Mouse (Mus musculus) hematopoietic stem cell, adult 5-6 weeks (primary cell): ENCODE results near the gene Chchd5. TPM values are rescaled to one million over a fixed set of nuclear protein-coding genes. Genes with fewer than 3 reads are reported as not detected.

Experiments
- ATAC-seq, 2 experiments: fragments of 125-278 bp in 1 of 2; replicated peaks in 1 of 2; 2 replicates each; pipeline ENCODE4 v1.8.0; 2016 to 2017; ENCODE audit warnings: inconsistent platforms in 2 of 2, mild to moderate bottlenecking in 2 of 2, moderate number of reproducible peaks in 2 of 2, low read depth in 1 of 2, moderate TSS enrichment in 1 of 2; ENCODE audit not compliant: low FRiP score in 2 of 2, poor library complexity in 2 of 2, severe bottlenecking in 2 of 2, insufficient read depth in 1 of 2, low TSS enrichment in 1 of 2
- total RNA-seq: library from RNA; stranded (forward); fragments of 172-1452, 232-1000 nt; gene quantifications from 2 replicates; pipeline ENCODE4 v1.2.3, GENCODE M21; 2017

The Chchd5 gene
- total RNA-seq, 1 experiment from 2014 or later = 15.5 TPM

GRCm38 (mm10) chr2:129133006-129133805 lies 3.7 kb downstream of the Chchd5 start:
- ATAC-seq = no peak

DNA sequence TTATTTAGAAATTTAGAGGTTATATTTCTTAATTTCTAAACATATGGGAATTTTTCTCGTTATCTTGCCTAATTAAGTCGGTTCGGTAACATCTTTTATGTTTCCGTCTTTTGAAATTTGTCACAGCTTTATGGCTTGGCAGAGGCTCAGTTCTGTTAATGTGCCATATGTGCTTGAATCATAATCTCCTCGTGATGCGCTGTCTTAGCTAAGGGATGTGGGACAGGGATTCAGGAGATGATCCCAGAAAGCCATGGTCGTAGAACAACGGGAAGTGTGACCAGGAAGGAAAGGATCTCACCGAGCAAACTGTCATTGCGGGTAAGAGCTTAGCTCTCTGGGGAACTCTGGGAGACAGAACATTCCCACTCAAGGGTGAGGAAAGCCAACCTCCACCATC lies 10.4 kb downstream of the Chchd5 start:
- no peak for ATAC-seq

- ATAC-seq = no peak
Measured at GRCm38 (mm10) chr2:129148836-129149235, 19.3 kb downstream of the Chchd5 start.

- no peak for ATAC-seq
Measured at GRCm38 (mm10) chr2:129150386-129150785, 20.9 kb downstream of the Chchd5 start.

GRCm38 (mm10) chr2:129151111-129151510 lies 21.6 kb downstream of the Chchd5 start:
- no peak for ATAC-seq

DNA sequence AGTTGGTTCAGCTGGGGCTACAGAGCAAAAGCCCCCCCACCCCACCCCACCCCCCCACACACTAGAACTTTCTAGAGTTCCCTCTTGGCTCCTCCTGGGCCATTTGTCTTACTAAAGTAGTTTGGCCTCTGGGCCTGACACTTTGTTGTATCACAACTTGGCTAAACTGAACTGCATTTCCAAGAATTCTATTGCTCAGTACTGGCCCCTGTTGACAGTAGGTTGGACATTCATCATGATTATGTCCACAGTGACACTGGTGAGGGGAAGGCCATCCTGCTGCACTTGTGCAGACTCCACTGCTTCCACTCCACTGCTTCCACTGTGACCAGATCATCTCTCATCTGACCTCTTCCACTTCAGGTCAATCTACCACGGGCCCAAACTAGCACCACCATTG lies 23.3 kb downstream of the Chchd5 start:
- ATAC-seq = no peak

- ATAC-seq = no peak
Measured at GRCm38 (mm10) chr2:129164815-129165214, 35.3 kb downstream of the Chchd5 start.

GRCm38 (mm10) chr2:129166466-129167463 lies 37.3 kb downstream of the Chchd5 start:
- ATAC-seq = no peak

DNA sequence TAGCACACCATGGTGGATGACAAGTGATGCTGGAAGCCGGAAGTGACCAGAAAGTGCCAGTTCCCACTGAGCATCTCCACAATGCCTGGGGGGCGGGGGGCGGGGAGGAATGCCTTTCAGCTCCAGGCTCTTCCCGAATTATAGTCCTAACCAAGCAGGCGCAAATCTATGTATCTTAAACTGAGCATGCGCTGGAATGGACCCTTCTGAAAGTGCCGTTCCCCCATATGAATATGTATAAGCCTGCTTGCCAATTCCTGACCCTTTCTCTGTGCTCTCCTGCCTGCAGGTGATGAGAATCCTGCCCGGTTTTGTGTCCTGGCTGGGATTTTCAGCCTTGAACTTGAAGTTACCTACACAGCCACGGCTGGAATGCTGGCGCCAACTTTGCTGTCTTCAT lies 43.9 kb downstream of the Chchd5 start:
- ATAC-seq = no peak

- peak; percentile 51 to 77 for ATAC-seq
Measured at GRCm38 (mm10) chr2:129174474-129174873, 45.0 kb downstream of the Chchd5 start.

GRCm38 (mm10) chr2:129175636-129176035 lies 46.1 kb downstream of the Chchd5 start:
- peak; percentile 40 to 45 for ATAC-seq

DNA sequence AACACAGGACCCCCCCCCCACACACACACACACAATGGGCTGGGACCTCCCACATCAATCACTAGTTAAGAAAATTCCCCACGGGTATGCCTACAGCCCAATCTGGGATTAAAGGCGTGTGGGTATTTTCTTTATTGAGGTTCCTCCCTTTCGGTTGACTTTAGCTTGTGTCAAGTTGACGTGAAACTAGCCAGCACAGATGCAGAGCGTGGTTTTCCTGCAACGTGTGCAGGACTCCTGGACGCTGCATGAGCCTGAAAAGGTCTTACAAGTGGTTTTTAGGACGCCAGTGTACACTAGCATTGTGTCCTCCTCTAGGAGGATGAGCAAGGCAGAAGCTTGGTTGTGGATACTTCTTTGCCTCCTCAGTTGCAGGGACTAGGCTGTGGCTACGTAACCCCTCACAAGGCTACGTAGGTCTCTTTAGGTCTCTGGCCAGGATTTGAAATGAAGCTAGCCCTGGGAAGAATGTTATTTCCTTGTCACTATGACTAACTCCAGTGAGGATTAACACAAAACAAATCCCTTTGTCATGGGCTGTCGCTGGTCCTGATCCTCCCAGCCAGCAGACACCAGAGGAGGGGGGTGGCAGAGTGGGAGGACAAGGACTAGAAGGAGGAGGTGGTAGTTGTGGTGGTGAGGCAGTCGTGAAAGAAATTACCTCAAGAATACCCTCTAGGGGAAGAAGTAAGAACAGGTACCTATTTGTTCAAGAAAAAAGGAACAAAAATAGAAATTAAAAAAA lies 47.3 kb downstream of the Chchd5 start:
- ATAC-seq = no peak

DNA sequence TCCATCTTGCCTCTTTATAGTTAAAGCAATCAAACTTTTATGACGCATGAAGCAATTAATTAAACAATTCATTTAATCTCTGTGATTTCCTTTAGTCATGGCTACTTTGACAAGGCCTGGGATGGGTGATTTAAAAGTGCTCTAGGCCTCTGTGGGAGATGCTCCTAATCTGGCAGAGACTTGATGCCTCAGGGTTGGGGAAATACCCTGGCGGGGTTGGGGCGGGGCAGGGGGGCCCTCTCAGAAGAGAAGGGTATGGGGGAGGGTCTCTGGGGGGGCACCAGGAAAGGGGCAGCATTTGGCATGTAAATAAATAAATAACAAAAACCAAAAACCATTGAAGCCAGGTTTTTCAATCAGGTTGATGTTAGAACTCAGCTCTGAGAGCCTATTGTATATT lies 48.2 kb downstream of the Chchd5 start:
- ATAC-seq = no peak

DNA sequence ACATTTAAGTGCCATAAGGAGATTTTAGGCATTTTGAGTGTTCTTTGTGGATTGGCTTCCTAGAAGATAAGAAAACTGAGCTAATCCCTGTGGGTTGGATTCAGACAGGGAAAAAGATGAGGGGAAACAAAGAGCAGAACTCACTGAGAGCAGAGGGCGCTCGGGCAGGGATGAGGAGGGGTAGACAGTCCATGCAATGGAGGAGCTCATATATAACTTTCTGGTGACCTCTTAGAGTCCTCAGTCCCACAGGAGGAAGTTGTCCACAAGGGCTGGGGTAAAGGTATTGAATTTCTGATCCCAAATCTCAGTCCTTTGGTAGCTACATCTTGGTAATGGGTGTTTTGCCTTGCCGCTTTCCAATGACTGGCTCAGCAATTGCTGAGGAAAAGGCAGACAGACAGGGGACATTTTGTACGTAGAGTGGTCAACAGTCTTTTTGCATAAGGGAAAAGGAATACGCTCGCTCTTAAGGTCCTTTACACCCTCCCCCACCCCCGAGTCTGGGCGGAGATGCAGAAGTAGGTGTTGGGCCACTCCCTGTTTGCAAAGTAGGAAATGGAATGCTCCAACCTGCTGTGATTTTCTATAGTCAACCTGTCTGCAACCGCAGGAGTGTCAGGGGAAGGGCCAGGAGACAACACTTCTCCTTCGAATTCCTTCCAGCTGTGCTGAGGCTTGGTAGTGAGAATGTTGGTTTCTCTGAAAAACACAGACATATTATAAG lies 48.8 kb downstream of the Chchd5 start:
- no peak for ATAC-seq

GRCm38 (mm10) chr2:129179946-129180853 lies 50.7 kb downstream of the Chchd5 start:
- peak; percentile 71 to 77 for ATAC-seq

GRCm38 (mm10) chr2:129181509-129181908 lies 52.0 kb downstream of the Chchd5 start:
- no peak for ATAC-seq
